31 mouse cellular contexts compared by ENCODE assay signal in genomic region chr14:37006489-37006888, GRCm38 (mm10). TPM values are rescaled to one million over a fixed set of nuclear protein-coding genes. Genes with fewer than 3 reads are reported as not detected.
A peak's percentile ranks its signal among the peaks of the same experiment; 100 is the strongest.
DNase-seq lines count a peak whose midpoint lies in the region; ATAC-seq and TF ChIP-seq lines count a peak whose summit lies in the region.
"Had no signal": no experiment of that assay in that cellular context is flagged by ENCODE, and none has a peak within 500 bp of the region (broad histone marks: within the 10 kb centered on the region; RNA-seq: fewer than 3 reads in every experiment).

No protein-coding gene starts in this region.

- TF ChIP-seq CTCF in forebrain, postnatal 0 days (IDR thresholded peaks at IDR 0.05; ENCODE audit: low read depth) = no peak

- no peak overlapping the region for H3K4me3 ChIP-seq in forebrain, embryonic 12.5 days (replicated peaks)
- H3K4me3 ChIP-seq in forebrain, embryonic 11.5 days (ENCODE audit: low read depth, low read length) = no peak overlapping the region
- H3K4me3 ChIP-seq in hindbrain, embryonic 13.5 days = no peak overlapping the region
- no peak overlapping the region for H3K4me3 ChIP-seq in hindbrain, embryonic 10.5 days
- H3K4me3 ChIP-seq in forebrain, postnatal 0 days (ENCODE audit: low read depth, low read length) = no peak overlapping the region
- H3K4me3 ChIP-seq: embryonic facial prominence, embryonic 12.5 days; embryonic facial prominence, embryonic 15.5 days; erythroblast, embryonic 14.5 days; gastrocnemius, adult 2 months; intestine, embryonic 15.5 days had no signal

- no peaks in the 10 kb centered on the region for H3K36me3 ChIP-seq in forebrain, embryonic 12.5 days (replicated peaks)
- H3K36me3 ChIP-seq in forebrain, embryonic 11.5 days (ENCODE audit: control insufficient read depth, insufficient read depth, low read length) = no peaks in the 10 kb centered on the region
- H3K36me3 ChIP-seq in hindbrain, embryonic 13.5 days = no peaks in the 10 kb centered on the region
- H3K36me3 ChIP-seq in hindbrain, embryonic 10.5 days = no peaks in the 10 kb centered on the region
- no peaks in the 10 kb centered on the region for H3K36me3 ChIP-seq in forebrain, postnatal 0 days (ENCODE audit: insufficient read depth)
- H3K36me3 ChIP-seq: embryonic facial prominence, embryonic 12.5 days; embryonic facial prominence, embryonic 15.5 days; intestine, embryonic 15.5 days had no signal

- H3K4me2 ChIP-seq in forebrain, embryonic 12.5 days = no peak overlapping the region
- no peak overlapping the region for H3K4me2 ChIP-seq in forebrain, embryonic 11.5 days (ENCODE audit: low read depth, low read length, severe bottlenecking)
- no peak overlapping the region for H3K4me2 ChIP-seq in hindbrain, embryonic 13.5 days
- H3K4me2 ChIP-seq in forebrain, postnatal 0 days (ENCODE audit: low read depth) = no peak overlapping the region
- H3K4me2 ChIP-seq: embryonic facial prominence, embryonic 12.5 days; embryonic facial prominence, embryonic 15.5 days; heart, embryonic 11.5 days; hindbrain, embryonic 14.5 days; intestine, embryonic 15.5 days had no signal

- WGBS in forebrain, embryonic 12.5 days = 56% methylated on average over 8 of the region's 8 CpGs
- WGBS in forebrain, embryonic 11.5 days = 77% methylated on average over 8 of the region's 8 CpGs
- 71% methylated on average over 8 of the region's 8 CpGs for WGBS in hindbrain, embryonic 13.5 days
- WGBS in hindbrain, embryonic 10.5 days = 82% methylated on average over 8 of the region's 8 CpGs
- 42% methylated on average over 8 of the region's 8 CpGs for WGBS in forebrain, postnatal 0 days

- H3K27me3 ChIP-seq in forebrain, embryonic 12.5 days = no peaks in the 10 kb centered on the region
- no peaks in the 10 kb centered on the region for H3K27me3 ChIP-seq in forebrain, embryonic 11.5 days (ENCODE audit: control insufficient read depth, insufficient read depth, low read length)
- no peaks in the 10 kb centered on the region for H3K27me3 ChIP-seq in hindbrain, embryonic 13.5 days
- no peaks in the 10 kb centered on the region for H3K27me3 ChIP-seq in hindbrain, embryonic 10.5 days (ENCODE audit: insufficient read depth, poor library complexity, severe bottlenecking)
- H3K27me3 ChIP-seq in forebrain, postnatal 0 days (ENCODE audit: insufficient read depth, low read length) = no peaks in the 10 kb centered on the region
- H3K27me3 ChIP-seq: embryonic facial prominence, embryonic 12.5 days; embryonic facial prominence, embryonic 15.5 days; intestine, embryonic 15.5 days had no signal

- H3K4me1 ChIP-seq in forebrain, embryonic 12.5 days = peaks cover 7% of the 10 kb centered on the region; the same call in 1 of the 2 replicates
- no peaks in the 10 kb centered on the region; the same call in 1 of the 2 replicates for H3K4me1 ChIP-seq in forebrain, embryonic 11.5 days (replicated peaks; ENCODE audit: control insufficient read depth, insufficient read depth, low read length)
- peaks cover 9% of the 10 kb centered on the region for H3K4me1 ChIP-seq in hindbrain, embryonic 13.5 days (replicated peaks)
- no peaks in the 10 kb centered on the region for H3K4me1 ChIP-seq in hindbrain, embryonic 10.5 days (replicated peaks)
- H3K4me1 ChIP-seq in forebrain, postnatal 0 days (ENCODE audit: insufficient read depth) = no peaks in the 10 kb centered on the region
- H3K4me1 ChIP-seq: embryonic facial prominence, embryonic 12.5 days; embryonic facial prominence, embryonic 15.5 days; intestine, embryonic 15.5 days had no signal

- no peaks in the 10 kb centered on the region for H3K9me3 ChIP-seq in forebrain, embryonic 12.5 days
- H3K9me3 ChIP-seq in forebrain, embryonic 11.5 days (ENCODE audit: control insufficient read depth, low read length) = no peaks in the 10 kb centered on the region
- H3K9me3 ChIP-seq in hindbrain, embryonic 13.5 days = no peaks in the 10 kb centered on the region
- H3K9me3 ChIP-seq in hindbrain, embryonic 10.5 days = no peaks in the 10 kb centered on the region
- no peaks in the 10 kb centered on the region for H3K9me3 ChIP-seq in forebrain, postnatal 0 days (ENCODE audit: low read length)
- H3K9me3 ChIP-seq: embryonic facial prominence, embryonic 12.5 days; embryonic facial prominence, embryonic 15.5 days; intestine, embryonic 15.5 days had no signal

- H3K9ac ChIP-seq in forebrain, embryonic 12.5 days = no peak overlapping the region
- no peak overlapping the region for H3K9ac ChIP-seq in forebrain, embryonic 11.5 days (ENCODE audit: low read length)
- 0 out of 2 replicates have a peak overlapping the region, but pooled peaks have one; percentile 8 for H3K9ac ChIP-seq in hindbrain, embryonic 13.5 days
- H3K9ac ChIP-seq in forebrain, postnatal 0 days = no peak overlapping the region
- H3K9ac ChIP-seq: embryonic facial prominence, embryonic 12.5 days; embryonic facial prominence, embryonic 15.5 days; hindbrain, embryonic 14.5 days; intestine, embryonic 15.5 days had no signal

- ATAC-seq in forebrain, embryonic 12.5 days (ENCODE audit: low FRiP score) = 0 out of 2 replicates have a peak, but pooled peaks have one; percentile 44
- no peak for ATAC-seq in forebrain, embryonic 11.5 days (replicated peaks; ENCODE audit: low FRiP score)
- ATAC-seq in hindbrain, embryonic 13.5 days (ENCODE audit: low FRiP score) = no peak
- ATAC-seq in forebrain, postnatal 0 days = peak; percentile 42; the same call in 1 of the 2 replicates
- ATAC-seq: intestine, embryonic 15.5 days had no signal

- no peak overlapping the region for H3K27ac ChIP-seq in forebrain, embryonic 12.5 days
- H3K27ac ChIP-seq in forebrain, embryonic 11.5 days (ENCODE audit: low read depth, low read length) = no peak overlapping the region
- H3K27ac ChIP-seq in hindbrain, embryonic 13.5 days = no peak overlapping the region
- no peak overlapping the region for H3K27ac ChIP-seq in hindbrain, embryonic 10.5 days
- H3K27ac ChIP-seq in forebrain, postnatal 0 days (ENCODE audit: low read depth, low read length) = no peak overlapping the region
- H3K27ac ChIP-seq: embryonic facial prominence, embryonic 12.5 days; embryonic facial prominence, embryonic 15.5 days; gastrocnemius, adult 2 months; hindbrain, embryonic 14.5 days; intestine, embryonic 15.5 days had no signal

- no peak for DNase-seq in forebrain, embryonic 11.5 days (ENCODE audit: low spot score)
- no peak for DNase-seq in hindbrain, embryonic 10.5 days (ENCODE audit: low spot score)
- DNase-seq in forebrain, postnatal 0 days = no peak
- DNase-seq in T-cell, adult 2 months (ENCODE audit: low spot score) = no peak
- DNase-seq: adrenal gland, postnatal 10 days; adrenal gland, postnatal 36 days; cerebellum, adult 11 months; cerebellum, adult 2 months; cerebellum, adult 9-11 months; gastrocnemius, adult 2 months; gastrocnemius, postnatal 14 days; heart, adult 11 months; kidney, adult 11 months; kidney, adult 8-10 months had no signal

RNA-seq across cellular contexts. Expression of gene Ccser2, which starts 37.9 kb away (rescaled TPM):
- polyA plus RNA-seq in forebrain, embryonic 12.5 days (2016; fragmentation: Nextera tagmentation; extraction: Ambion mirVana) = 36.7 and 37.6 TPM in 2 replicates
- polyA plus RNA-seq in forebrain, embryonic 11.5 days (2014; fragmentation: Nextera tagmentation; extraction: Ambion mirVana) = 30.2 and 33.1 TPM in 2 replicates
- 84.1 and 85.5 TPM in 2 replicates for polyA plus RNA-seq in hindbrain, embryonic 13.5 days (2015; fragmentation: Nextera tagmentation; extraction: Ambion mirVana)
- polyA plus RNA-seq in hindbrain, embryonic 10.5 days (2016; fragmentation: Nextera tagmentation; extraction: Ambion mirVana) = 33.5 and 34.9 TPM in 2 replicates
- 88.8 and 98.3 TPM in 2 replicates for total RNA-seq in forebrain, postnatal 0 days (2014; rRNA removed)
- polyA plus RNA-seq in forebrain, postnatal 0 days (2015; fragmentation: Nextera tagmentation; extraction: Ambion mirVana) = 73.1 and 101 TPM in 2 replicates

RNA-seq across cellular contexts. Expression of gene Rgr, which starts 42.3 kb away (rescaled TPM):
- polyA plus RNA-seq in forebrain, embryonic 12.5 days (2016; fragmentation: Nextera tagmentation; extraction: Ambion mirVana) = not detected in 2 replicates
- polyA plus RNA-seq in forebrain, embryonic 11.5 days (2014; fragmentation: Nextera tagmentation; extraction: Ambion mirVana) = not detected in 2 replicates
- polyA plus RNA-seq in hindbrain, embryonic 13.5 days (2015; fragmentation: Nextera tagmentation; extraction: Ambion mirVana) = not detected in 2 replicates
- polyA plus RNA-seq in hindbrain, embryonic 10.5 days (2016; fragmentation: Nextera tagmentation; extraction: Ambion mirVana) = not detected in 2 replicates
- 0.10 TPM in 1 of 2 replicates, not detected in the other for total RNA-seq in forebrain, postnatal 0 days (2014; rRNA removed)
- polyA plus RNA-seq in forebrain, postnatal 0 days (2015; fragmentation: Nextera tagmentation; extraction: Ambion mirVana) = 0.35 TPM in 1 of 2 replicates, not detected in the other
- total RNA-seq: adrenal gland, adult 18-20 months; adrenal gland, postnatal 10 days; adrenal gland, postnatal 36 days; common myeloid progenitor, adult 5-6 weeks; ES-E14; gastrocnemius, adult 2 months; heart, adult 8-10 months; heart, postnatal 25 days; hematopoietic stem cell, adult 5-6 weeks had no signal
- polyA plus RNA-seq: cerebellum, adult 2 months; embryonic facial prominence, embryonic 12.5 days; erythroblast, embryonic 14.5 days; heart, embryonic 11.5 days; heart, embryonic 14.5 days; heart, postnatal 0 days; hindbrain, embryonic 14.5 days; intestine, embryonic 15.5 days had no signal

RNA-seq across cellular contexts. Expression of gene Lrit1, which starts 48.1 kb away (rescaled TPM):
- not detected in 2 replicates for polyA plus RNA-seq in forebrain, embryonic 12.5 days (2016; fragmentation: Nextera tagmentation; extraction: Ambion mirVana)
- polyA plus RNA-seq in forebrain, embryonic 11.5 days (2014; fragmentation: Nextera tagmentation; extraction: Ambion mirVana) = not detected in 2 replicates
- polyA plus RNA-seq in hindbrain, embryonic 13.5 days (2015; fragmentation: Nextera tagmentation; extraction: Ambion mirVana) = not detected in 2 replicates
- not detected in 2 replicates for polyA plus RNA-seq in hindbrain, embryonic 10.5 days (2016; fragmentation: Nextera tagmentation; extraction: Ambion mirVana)
- not detected in 2 replicates for total RNA-seq in forebrain, postnatal 0 days (2014; rRNA removed)
- not detected in 2 replicates for polyA plus RNA-seq in forebrain, postnatal 0 days (2015; fragmentation: Nextera tagmentation; extraction: Ambion mirVana)
- total RNA-seq: adrenal gland, adult 18-20 months; adrenal gland, postnatal 36 days; common myeloid progenitor, adult 5-6 weeks; ES-E14; gastrocnemius, adult 2 months; gastrocnemius, postnatal 14 days; heart, adult 8-10 months; heart, postnatal 25 days; hematopoietic stem cell, adult 5-6 weeks had no signal
- polyA plus RNA-seq: cerebellum, adult 2 months; embryonic facial prominence, embryonic 12.5 days; embryonic facial prominence, embryonic 15.5 days; erythroblast, embryonic 14.5 days; frontal cortex, adult 2 months; heart, embryonic 11.5 days; heart, embryonic 14.5 days; heart, postnatal 0 days; hindbrain, embryonic 14.5 days; intestine, embryonic 15.5 days had no signal

Comparison
In these comparisons a context has a peak if more than half of its experiments do, and no peak if none do; other contexts are left out.
1. ATAC-seq: peak in forebrain, embryonic 12.5 days (single experiment) and forebrain, postnatal 0 days (single experiment); none in forebrain, embryonic 11.5 days (single experiment) and hindbrain, embryonic 13.5 days (single experiment).